Mouse (Mus musculus): ENCODE measurements around the gene Gm20715.
A peak's percentile ranks its signal among the peaks of the same experiment; 100 is the strongest.
"Not testable (repeated sequence)": the region's sequence is repeated elsewhere in the genome, so short reads cannot be mapped to it uniquely, and the experiment has no call there.

Gene Gm20715

DNA sequence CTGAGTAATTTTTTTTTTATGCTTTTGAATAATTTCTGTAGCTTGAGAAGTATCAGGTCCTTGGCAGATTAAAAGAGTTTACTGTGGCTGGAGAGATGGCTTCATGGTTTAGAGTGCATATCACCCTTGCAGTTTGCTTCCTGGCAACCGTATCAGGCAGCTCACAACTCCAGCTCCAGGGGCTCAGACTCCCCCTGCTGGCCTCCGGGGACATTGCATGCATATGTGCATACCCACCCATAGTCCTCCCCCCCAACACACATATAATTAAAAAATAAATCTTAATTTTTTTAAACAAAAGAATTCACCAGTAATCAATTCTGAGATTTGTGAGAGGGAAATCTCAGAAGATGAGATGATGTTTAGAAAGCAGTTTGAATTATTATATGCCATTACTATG lies 20.3 kb downstream of the Gm20715 start:
- peak; percentile 22 for DNase-seq

GRCm38 (mm10) chr7:6438388-6438787 lies 28.3 kb downstream of the Gm20715 start, which contains the start of gene Olfr1344:
Gene Olfr1344 (plus strand): TSS chr7:6438688.
- DNase-seq, result no peak

DNA sequence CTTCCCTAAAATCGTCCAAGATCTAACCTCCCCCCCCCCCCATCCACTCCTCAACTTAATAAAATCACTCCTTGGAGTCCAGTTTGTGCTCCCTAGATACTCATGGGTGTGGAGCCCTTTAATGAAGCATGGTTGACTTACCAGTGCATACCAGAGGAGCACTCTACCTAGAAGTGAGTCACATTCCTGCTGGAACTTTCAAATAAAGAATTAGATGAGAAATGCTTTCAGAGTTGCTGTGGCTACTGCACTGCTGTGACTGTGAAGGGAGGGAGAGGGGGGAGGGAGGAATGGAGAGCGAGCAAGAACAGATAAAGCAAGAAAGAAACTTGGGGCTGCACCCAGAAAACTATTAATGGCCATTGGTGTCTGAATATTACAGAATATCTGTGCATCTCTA lies 31.1 kb downstream of the Gm20715 start:
- no peak for DNase-seq

DNA sequence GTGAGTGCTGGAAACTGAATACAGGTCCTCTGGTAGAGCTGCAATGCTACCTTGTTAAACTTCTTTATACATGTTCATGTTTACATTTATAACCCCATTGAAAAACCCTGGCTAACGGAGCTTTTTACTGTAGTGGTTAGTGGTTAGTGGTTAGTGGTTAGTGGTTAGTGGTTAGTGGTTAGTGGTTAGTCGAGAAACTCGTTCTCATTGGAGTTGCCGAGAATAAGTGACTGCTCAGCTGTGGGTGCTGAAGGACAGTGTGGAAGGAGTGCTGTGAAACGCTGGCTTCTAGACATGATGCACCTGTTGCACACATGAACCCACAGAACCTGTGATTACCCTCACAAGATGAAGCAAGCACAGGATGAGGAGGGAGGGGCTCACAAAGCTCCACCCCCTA lies 37.7 kb downstream of the Gm20715 start:
- DNase-seq, result no peak

DNA sequence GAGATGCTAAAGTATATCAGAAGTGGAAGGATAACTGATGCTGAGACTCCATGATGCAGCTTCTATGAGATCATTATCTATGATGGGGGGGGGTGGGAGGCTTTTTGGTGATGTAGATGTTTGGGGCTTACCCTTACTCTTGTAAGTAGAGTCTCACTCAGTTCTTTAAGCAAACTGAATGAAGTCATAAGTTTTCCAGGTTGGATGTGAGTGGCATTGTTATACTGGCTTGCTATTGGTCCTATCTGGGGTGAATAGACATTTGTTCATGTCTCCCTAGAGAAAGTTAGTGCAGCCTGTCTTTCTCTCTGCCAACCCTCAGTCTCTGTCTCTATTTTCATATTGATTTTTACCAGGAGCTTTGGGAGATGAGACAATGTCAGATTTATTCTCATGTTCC lies 45.8 kb downstream of the Gm20715 start, which contains the start of gene Olfr1336:
Gene Olfr1336, plus strand, starts transcription at position 301 of the 400 bp plus-strand sequence.
- no peak for DNase-seq

DNA sequence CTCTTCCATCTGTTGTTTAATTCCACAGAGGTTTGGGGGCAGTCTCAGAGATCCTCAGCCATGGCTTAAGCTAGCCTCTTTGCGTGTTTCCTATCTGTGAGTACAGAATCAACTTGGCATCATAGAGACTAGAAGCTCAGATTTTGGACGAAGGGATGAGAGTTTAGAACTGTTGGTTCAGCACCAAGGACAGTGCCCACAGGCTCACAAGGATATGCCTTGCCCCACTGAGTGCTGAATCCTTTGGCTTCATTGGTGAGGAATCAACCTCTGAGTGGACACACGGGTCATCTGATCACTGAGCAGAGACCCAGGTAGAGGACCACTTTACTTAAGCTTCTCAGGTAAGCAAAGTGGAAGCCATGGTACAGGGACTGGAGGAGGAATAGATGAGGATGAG lies 46.3 kb downstream of the Gm20715 start:
- DNase-seq, result no peak

DNA sequence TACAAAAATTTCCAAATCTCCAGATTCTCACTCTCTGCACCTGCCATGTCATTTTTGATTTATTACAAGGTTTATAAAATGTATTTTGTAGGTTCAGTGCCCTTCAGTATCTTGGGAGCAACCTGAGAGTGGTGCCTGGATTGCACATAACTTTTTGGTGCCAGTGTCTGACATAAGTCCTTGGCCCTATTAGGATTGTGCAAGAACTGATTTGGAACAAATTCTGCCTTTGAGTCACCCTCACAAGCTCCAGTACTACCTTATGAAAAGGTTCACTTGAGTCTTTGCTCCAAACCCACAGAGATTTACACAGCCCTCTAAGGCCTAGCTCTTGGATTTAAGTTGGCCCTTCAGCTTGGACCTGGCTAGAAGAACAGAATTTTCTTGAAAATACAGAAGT lies 56.9 kb downstream of the Gm20715 start, which contains the start of gene Olfr1346:
Gene Olfr1346, plus strand, starts transcription at position 151 of the 400 bp plus-strand sequence.
- no peak for DNase-seq

- DNase-seq, result not testable (repeated sequence)
Observed at GRCm38 (mm10) chr7:6477633-6478032, 67.6 kb downstream of the Gm20715 start.

GRCm38 (mm10) chr7:6486841-6487240 lies 76.8 kb downstream of the Gm20715 start, which contains the start of gene Olfr5:
Gene Olfr5 (minus strand): TSS chr7:6486941.
- DNase-seq, result no peak

Measured in lung, postnatal 10 days (tissue).